Mouse (Mus musculus): Measurements from ENCODE around the gene Sap30bp.

- TF ChIP-seq CTCF (IDR thresholded peaks at IDR 0.05; ENCODE audit: low read depth) (no peak), EP300 (IDR thresholded peaks at IDR 0.05; ENCODE audit: low read depth) (no peak)
Measured at GRCm38 (mm10) chr11:115945247-115945646, 12.2 kb downstream of the Sap30bp start.

All from heart, postnatal 0 days (tissue).